Mouse (Mus musculus) 416B (cell line): Measurements from ENCODE around the gene Zbed4.
"Not testable (repeated sequence)": the region's sequence is repeated elsewhere in the genome, so short reads cannot be mapped to it uniquely, and the experiment has no call there.

Source experiments
- DNase-seq: peaks from one replicate; pipeline ENCODE4 v3.0.0; 2011; ENCODE audit warnings: low read depth

Gene Zbed4

GRCm38 (mm10) chr15:88738466-88738865, 13.0 kb upstream of the Zbed4 start:
- DNase-seq: no peak

GRCm38 (mm10) chr15:88741366-88741765, 10.1 kb upstream of the Zbed4 start:
- no peak for DNase-seq

GRCm38 (mm10) chr15:88743371-88743770, 8.1 kb upstream of the Zbed4 start:
- peak; percentile 71 for DNase-seq

GRCm38 (mm10) chr15:88745347-88745746, 6.1 kb upstream of the Zbed4 start:
- DNase-seq: no peak

- no peak for DNase-seq
Observed at GRCm38 (mm10) chr15:88745926-88746325, 5.5 kb upstream of the Zbed4 start.

GRCm38 (mm10) chr15:88749617-88750016, 1.8 kb upstream of the Zbed4 start:
- not testable (repeated sequence) for DNase-seq

GRCm38 (mm10) chr15:88750032-88750431, 1.4 kb upstream of the Zbed4 start:
- no peak for DNase-seq

GRCm38 (mm10) chr15:88750677-88751563, 540 bp upstream of the Zbed4 start:
- DNase-seq: peak; percentile 100

- DNase-seq: no peak
Observed at GRCm38 (mm10) chr15:88752403-88752733, 908 bp downstream of the Zbed4 start.

- DNase-seq: no peak
Observed at GRCm38 (mm10) chr15:88754896-88755295, 3.4 kb downstream of the Zbed4 start.

- DNase-seq: no peak
Observed at GRCm38 (mm10) chr15:88755761-88756160, 4.3 kb downstream of the Zbed4 start.

GRCm38 (mm10) chr15:88758061-88758460, 6.6 kb downstream of the Zbed4 start:
- DNase-seq: no peak

GRCm38 (mm10) chr15:88761551-88761950, 10.1 kb downstream of the Zbed4 start:
- no peak for DNase-seq

GRCm38 (mm10) chr15:88766139-88766538, 14.7 kb downstream of the Zbed4 start:
- DNase-seq: peak; percentile 42

GRCm38 (mm10) chr15:88768537-88768936, 17.1 kb downstream of the Zbed4 start:
- no peak for DNase-seq

GRCm38 (mm10) chr15:88774630-88775029, 23.2 kb downstream of the Zbed4 start:
- DNase-seq: not testable (repeated sequence)

- no peak for DNase-seq
Observed at GRCm38 (mm10) chr15:88792140-88792850, 40.8 kb downstream of the Zbed4 start.

GRCm38 (mm10) chr15:88794729-88795128, 43.3 kb downstream of the Zbed4 start:
- not testable (repeated sequence) for DNase-seq

- no peak for DNase-seq
Observed at GRCm38 (mm10) chr15:88799950-88800371, 48.5 kb downstream of the Zbed4 start.

GRCm38 (mm10) chr15:88800921-88801354, 49.5 kb downstream of the Zbed4 start:
- no peak for DNase-seq

- DNase-seq: no peak
Observed at GRCm38 (mm10) chr15:88801903-88802302, 50.4 kb downstream of the Zbed4 start.

GRCm38 (mm10) chr15:88802348-88802747, 50.9 kb downstream of the Zbed4 start:
- DNase-seq: no peak

GRCm38 (mm10) chr15:88808121-88808520, 56.7 kb downstream of the Zbed4 start:
- DNase-seq: no peak
